Mouse (Mus musculus) right cerebral cortex, postnatal 14 days (tissue): ENCODE results near the gene Mov10l1.
A peak's percentile ranks its signal among the peaks of the same experiment; 100 is the strongest.

Experiments
- DNase-seq: peaks from one replicate; pipeline ENCODE4 v3.0.0; 2022

The Mov10l1 gene

DNA sequence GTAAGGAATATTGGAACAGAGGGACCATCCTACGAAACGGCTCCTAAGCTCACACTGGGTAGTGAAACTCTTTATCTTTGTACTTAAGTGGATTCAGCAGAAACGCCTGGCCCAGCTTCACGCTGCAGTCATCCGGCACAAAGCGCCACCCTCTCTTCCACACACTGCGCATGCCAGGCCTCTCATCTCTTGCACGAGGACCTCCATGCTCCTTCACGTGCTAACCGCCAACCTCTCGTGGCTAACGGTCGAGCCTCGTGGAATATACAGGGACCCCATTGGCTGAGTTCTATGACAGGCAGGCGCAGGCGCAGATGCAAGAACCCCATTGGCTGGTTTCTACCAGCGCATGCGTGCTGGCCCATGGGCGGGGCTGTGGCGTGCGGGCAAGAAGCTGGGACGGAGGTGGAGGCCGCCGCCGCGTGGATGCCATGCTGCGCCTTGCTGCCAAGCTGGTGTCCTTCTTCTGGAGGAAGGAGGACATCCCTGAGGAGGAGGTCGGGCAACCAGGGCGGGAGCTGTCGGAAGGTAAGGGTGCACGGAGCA lies at the start of gene Mov10l1:
Mov10l1 (plus strand) TSS at position 376 of the 546 bp plus-strand sequence.
- no peak for DNase-seq

GRCm38 (mm10) chr15:88934141-88934540 lies 48.6 kb upstream of the Mov10l1 start:
- DNase-seq, result no peak

DNA sequence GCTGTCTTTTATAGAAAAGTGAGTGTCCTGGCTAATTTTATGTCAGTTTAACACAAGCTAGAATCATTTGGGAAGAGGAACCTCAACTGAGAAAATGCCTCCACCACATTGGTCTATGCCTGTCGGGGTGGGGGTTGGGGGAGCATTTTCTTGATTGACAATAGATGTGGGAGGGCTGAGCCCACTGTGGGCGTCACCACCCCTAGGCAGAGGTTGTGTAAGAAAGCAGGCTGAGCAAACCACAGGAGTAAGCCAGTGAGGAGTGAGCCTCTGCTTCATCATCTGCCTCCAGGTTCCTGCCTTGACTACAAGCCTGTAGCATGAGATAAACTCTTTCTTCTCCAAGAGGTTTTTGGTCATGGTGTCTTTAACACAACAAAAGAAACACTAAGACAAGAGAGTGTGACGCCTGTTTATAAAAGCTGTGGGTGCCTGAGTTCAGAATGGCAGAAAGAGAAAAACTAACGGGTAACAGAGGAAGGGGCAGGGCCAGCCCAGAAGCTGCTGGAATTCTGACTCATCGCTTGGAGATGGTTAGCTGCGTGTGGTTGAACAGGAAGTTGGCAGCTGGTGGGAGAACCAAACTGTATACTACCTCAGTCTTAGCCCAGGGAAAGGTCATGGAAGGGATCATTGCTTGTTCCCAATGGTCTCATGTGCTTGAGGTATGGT lies 46.0 kb upstream of the Mov10l1 start:
- DNase-seq, result no peak

DNA sequence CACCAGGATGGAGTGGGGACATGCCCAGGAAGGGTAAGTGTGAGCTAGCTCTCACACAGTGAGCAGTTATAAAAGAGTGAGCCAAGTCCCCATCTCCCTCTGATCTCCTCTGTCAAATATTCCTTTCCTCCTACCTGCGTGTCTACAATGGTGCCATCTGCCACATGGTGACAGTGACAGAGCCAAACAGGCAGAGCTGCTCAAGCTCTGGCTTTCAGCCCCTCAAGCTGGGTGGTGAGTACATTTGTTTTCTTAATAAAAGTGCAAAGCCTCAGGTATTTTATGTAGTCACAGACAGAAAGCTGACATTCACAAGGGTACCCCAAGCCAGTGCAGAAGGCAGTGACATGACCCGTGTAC lies 45.4 kb upstream of the Mov10l1 start:
- no peak for DNase-seq

- no peak for DNase-seq
Measured at GRCm38 (mm10) chr15:88942783-88943182, 39.9 kb upstream of the Mov10l1 start.

- no peak for DNase-seq
Measured at GRCm38 (mm10) chr15:88943896-88944551, 38.7 kb upstream of the Mov10l1 start.

- DNase-seq, result no peak
Measured at GRCm38 (mm10) chr15:88946851-88947250, 35.9 kb upstream of the Mov10l1 start.

DNA sequence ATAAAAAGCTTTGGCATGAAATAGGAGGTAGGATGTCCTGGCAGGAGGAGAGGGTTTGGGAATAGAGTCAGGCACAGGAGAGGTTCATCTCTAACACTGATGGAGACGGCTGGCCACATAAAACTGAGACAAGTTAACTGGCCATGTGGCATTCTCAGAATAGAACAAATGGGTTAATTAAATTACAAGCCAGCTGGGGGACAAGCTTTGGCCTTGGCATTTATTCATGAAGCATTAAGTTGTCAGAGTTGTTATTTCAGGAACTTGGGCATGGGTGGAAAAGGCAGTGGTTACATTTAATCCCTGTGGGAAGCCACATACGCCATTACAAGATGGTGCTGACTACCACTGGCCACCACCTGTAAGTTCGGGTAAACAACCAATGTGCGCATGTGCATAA lies 31.5 kb upstream of the Mov10l1 start:
- no peak for DNase-seq

- DNase-seq, result peak; percentile 17
Measured at GRCm38 (mm10) chr15:88954368-88955072, 28.2 kb upstream of the Mov10l1 start, which contains the start of gene Ttll8. Gene Ttll8 (minus strand): TSS chr15:88954418.

DNA sequence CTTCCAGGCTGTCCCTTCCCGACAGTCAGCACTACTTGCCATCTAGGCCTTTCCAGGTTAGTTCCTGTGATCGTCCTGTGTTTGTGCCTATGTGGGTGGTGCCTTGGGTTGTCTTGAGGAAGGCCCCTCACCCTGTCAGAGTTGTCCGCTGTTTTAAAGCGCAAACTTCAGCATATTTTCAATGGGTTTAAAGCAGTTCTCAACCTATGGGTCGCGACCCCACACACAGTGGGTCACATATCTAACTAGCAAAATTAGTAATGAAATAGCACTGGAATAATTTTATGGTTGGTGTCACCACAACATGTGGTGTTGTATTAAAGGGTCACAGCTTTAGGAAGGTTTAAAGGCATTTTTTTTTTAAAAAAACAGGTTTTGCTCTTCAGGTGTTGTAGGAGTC lies 27.4 kb upstream of the Mov10l1 start:
- no peak for DNase-seq

- DNase-seq, result no peak
Measured at GRCm38 (mm10) chr15:88957522-88957921, 25.2 kb upstream of the Mov10l1 start.

GRCm38 (mm10) chr15:88964070-88964578 lies 18.6 kb upstream of the Mov10l1 start:
- DNase-seq, result no peak

GRCm38 (mm10) chr15:88972300-88972699 lies 10.4 kb upstream of the Mov10l1 start:
- DNase-seq, result no peak

DNA sequence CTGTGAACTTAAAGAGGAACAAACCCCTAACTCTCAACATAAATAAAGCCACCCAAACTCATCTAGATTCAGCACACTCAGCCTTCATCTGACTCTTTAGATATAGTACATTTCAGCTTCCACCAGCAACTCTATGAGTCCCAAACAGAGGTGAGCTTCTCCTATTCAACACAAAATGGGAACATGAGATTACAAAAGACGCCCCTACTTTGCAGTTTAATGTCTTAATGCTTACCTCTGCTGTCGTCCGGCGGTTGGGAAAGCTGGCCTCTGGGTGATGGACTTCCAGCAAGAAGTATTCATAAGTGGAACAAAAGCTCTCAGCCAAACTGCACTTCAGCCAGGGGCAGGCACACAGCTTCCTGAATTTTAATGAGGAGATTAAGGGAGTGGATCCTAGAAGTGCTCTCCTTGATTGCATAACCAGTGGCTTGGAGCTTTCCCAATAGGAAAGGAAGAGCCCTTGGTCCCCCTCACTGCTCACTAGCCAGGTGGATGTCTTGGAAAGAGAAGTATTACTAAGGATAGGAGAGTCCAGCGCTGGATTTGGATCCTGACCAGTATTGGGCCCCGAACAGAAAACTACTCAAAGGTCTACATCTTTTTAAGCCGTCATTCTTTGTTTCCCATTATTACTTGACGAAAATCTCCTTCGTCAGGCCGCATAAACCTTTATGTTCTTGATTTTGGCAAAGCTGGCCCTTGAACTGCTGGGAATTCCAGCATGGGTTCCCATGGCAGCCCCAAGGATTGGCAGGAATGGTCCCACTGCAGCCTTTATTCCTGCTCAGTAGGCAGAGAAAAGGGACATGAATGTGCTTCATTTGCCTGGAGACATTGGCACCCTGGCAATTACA lies 4.2 kb upstream of the Mov10l1 start, which contains the start of gene Mlc1:
Mlc1 (minus strand) TSS at position 727 of the 857 bp plus-strand sequence.
- DNase-seq, result no peak

GRCm38 (mm10) chr15:88979138-88979446 lies 3.6 kb upstream of the Mov10l1 start:
- no peak for DNase-seq

DNA sequence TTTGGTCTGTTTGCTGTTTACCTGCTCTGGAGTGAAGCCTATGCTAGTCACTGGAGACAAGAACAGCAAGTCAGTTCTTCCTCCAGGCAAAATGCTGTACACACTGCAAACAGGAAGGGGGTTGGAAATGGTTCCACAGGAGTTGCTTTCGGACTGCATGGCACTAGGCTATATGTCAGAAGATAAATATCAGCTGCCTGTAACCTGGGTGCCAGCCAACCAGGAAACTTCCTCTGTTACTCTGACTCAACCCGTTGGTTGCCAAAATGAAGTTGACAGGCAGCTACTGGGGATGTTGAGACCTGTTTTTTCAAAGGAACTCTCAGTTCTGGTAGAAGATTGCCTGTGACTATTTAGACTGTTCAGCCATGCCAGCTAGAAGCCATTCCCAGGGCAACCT lies 6.5 kb downstream of the Mov10l1 start:
- DNase-seq, result no peak

DNA sequence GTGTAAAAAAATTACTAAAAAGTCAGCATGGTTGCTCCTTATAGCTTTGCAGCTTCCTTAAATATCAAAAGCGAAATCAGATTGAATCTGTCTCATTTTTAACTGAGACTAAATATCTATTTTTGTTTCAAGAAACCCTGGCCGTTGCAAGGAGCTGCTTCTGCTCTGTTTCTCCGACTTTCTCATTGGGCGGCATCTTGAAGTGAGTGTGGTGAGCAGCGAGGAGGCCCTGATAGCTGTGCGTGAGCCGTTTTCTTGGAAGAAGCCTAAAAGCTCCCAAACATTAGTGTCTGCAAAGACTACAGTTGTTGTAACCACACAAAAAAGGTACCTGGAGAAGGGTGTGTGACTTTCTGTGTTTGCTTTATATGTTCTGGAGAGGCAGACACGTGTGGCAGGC lies 15.9 kb downstream of the Mov10l1 start:
- DNase-seq, result no peak

DNA sequence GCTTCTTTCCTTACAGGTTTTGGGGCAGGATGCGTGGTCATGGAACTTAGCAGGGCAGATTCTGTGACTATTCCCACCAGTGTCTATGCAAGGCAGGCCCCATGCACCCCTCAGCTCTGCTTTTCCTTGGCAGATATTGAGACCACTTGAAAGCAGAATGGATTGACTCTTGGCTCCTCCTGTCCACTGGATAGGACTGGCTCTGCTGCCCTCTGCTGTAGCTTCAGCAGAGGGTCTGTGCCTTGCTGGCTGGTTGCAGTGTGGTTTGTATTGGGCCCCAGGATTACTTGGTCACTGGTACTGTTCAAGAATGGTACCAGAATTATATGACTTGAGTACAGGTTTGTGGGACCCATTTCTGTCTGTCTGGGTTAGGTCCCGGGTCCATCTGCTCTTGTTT lies 16.4 kb downstream of the Mov10l1 start:
- no peak for DNase-seq

GRCm38 (mm10) chr15:89000367-89000766 lies 17.7 kb downstream of the Mov10l1 start:
- no peak for DNase-seq

- DNase-seq, result no peak
Measured at GRCm38 (mm10) chr15:89001245-89001644, 18.5 kb downstream of the Mov10l1 start.

DNA sequence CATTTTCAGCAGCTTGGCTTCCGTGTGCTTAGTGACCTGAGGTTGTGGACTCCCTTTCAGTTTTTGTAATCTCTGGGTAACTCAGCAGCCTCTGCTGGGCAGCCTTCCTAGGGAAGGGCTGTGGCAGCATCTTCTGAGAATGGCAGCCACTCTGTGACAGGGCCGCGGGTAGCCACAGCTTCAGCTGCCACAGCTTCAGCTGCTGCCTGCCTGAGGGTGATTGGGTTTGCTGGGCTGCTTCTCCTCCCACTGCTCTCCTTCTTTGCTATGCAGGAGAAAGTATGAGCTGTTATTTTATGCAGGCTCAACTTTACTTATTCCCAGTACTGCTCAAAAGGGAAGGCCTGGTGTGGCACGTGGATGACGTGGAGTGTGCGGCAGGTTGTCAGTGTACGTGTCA lies 24.3 kb downstream of the Mov10l1 start:
- DNase-seq, result no peak

DNA sequence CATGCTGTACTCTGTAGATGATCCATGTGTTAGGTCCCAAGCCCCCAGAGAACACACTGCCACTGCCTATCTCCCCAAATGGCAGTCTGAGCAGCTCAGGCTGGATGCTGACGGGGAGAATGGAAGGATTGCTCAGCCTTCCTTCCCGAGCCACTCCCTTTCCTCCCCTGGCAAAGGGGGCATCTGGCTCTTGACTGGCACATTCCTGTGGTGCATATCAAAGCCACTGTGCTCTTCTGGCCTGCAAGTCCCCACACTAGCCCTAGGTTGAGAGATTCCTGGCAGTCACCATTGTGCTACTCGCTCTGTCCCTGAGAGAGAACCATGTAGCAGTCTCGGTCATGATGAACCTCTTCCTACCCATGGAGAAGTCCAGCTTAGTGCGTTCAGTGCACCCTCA lies 25.1 kb downstream of the Mov10l1 start:
- DNase-seq, result no peak

- no peak for DNase-seq
Measured at GRCm38 (mm10) chr15:89016722-89017121, 34.0 kb downstream of the Mov10l1 start.
